Mouse (Mus musculus): ENCODE measurements around the gene Pik3c2b. TPM values are rescaled to one million over a fixed set of nuclear protein-coding genes. Genes with fewer than 3 reads are reported as not detected.

The Pik3c2b gene
- total RNA-seq, 2 experiments from 2014 or later, result 13.2 to 17.7 TPM

- no peak for TF ChIP-seq CTCF (IDR thresholded peaks at IDR 0.05)
- DNase-seq (ENCODE audit: extremely low spot score in 1 of 2, low spot score in 2 of 2), result no peak
- H3K4me3 ChIP-seq, result no peak overlapping the region
- intact Hi-C loops (cut with DNase I), result no loop called here
- H3K27ac ChIP-seq, result no peak overlapping the region
These were observed 14.1 kb downstream of the Pik3c2b start for GRCm38 (mm10) chr1:133059592-133059991.

- DNase-seq (ENCODE audit: extremely low spot score in 1 of 2, low spot score in 2 of 2), result no peak
- no peak for TF ChIP-seq CTCF (IDR thresholded peaks at IDR 0.05)
These were observed 15.2 kb downstream of the Pik3c2b start for GRCm38 (mm10) chr1:133060681-133061080.

DNA sequence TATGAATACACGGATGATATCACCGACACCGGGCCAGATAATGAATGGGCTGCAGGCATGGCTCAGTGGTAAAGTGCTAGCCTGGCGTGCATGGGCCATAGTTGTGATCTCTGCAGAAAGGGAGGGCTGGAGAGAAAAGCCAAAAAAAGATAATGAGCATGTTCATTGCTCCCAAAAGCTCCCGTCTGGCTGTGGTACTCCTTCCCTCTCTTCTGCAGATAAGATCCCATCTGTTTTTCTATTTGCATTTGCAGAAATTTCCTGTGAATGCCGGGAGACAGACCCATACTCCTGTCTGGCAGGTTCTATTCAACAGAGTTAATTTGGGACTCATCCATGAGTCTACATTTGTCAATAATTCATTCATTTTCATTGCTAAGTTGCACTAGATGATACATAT is 17.7 kb downstream of the Pik3c2b start:
- H3K27ac ChIP-seq, result no peak overlapping the region

More at GRCm38 (mm10) chr1:133060681-133061080, 15.2 kb downstream of the Pik3c2b start:
- intact Hi-C loops (cut with DNase I), result no loop called here
- Histone ChIP-seq H3K27ac (no peak overlapping the region), H3K4me3 (no peak overlapping the region)

DNA sequence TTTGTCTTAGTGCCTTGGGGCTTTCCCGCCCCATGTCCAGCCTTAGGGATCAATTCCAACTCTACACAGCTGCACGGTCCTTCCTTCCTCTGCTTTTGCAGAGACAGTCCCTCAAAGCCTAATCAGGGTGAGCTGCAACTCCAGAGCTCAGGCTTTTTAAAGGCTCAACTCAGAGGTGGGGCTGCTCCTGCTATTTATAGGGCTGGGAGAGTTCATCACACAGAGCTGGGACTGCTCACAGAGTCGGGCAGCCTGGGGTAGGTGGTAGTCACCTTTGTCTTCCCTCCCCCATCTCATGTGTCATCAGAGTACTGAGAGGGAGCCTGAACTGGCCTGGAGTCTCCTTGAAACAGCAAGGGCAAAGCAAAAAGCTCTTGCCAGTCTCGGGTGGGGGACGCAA is 22.8 kb downstream of the Pik3c2b start:
- Histone ChIP-seq H3K27ac (peak overlapping the region; percentile 80), H3K4me3 (no peak overlapping the region)
- no peak for DNase-seq (ENCODE audit: extremely low spot score in 1 of 2, low spot score in 2 of 2)
- intact Hi-C loops (cut with DNase I), result no loop called here
- TF ChIP-seq CTCF (IDR thresholded peaks at IDR 0.05), result no peak

More for the DNA sequence above, 17.7 kb downstream of the Pik3c2b start:
- H3K4me3 ChIP-seq, result no peak overlapping the region
- intact Hi-C loops (cut with DNase I), result no loop called here
- no peak for TF ChIP-seq CTCF (IDR thresholded peaks at IDR 0.05)
- no peak for DNase-seq (ENCODE audit: extremely low spot score in 1 of 2, low spot score in 2 of 2)

- intact Hi-C loops (cut with DNase I), result no loop called here
- no peak for TF ChIP-seq CTCF (IDR thresholded peaks at IDR 0.05)
- peak overlapping the region; percentile 80 for H3K27ac ChIP-seq
- no peak for DNase-seq (ENCODE audit: extremely low spot score in 1 of 2, low spot score in 2 of 2)
- no peak overlapping the region for H3K4me3 ChIP-seq
These were observed 23.3 kb downstream of the Pik3c2b start for GRCm38 (mm10) chr1:133068669-133069274.

DNA sequence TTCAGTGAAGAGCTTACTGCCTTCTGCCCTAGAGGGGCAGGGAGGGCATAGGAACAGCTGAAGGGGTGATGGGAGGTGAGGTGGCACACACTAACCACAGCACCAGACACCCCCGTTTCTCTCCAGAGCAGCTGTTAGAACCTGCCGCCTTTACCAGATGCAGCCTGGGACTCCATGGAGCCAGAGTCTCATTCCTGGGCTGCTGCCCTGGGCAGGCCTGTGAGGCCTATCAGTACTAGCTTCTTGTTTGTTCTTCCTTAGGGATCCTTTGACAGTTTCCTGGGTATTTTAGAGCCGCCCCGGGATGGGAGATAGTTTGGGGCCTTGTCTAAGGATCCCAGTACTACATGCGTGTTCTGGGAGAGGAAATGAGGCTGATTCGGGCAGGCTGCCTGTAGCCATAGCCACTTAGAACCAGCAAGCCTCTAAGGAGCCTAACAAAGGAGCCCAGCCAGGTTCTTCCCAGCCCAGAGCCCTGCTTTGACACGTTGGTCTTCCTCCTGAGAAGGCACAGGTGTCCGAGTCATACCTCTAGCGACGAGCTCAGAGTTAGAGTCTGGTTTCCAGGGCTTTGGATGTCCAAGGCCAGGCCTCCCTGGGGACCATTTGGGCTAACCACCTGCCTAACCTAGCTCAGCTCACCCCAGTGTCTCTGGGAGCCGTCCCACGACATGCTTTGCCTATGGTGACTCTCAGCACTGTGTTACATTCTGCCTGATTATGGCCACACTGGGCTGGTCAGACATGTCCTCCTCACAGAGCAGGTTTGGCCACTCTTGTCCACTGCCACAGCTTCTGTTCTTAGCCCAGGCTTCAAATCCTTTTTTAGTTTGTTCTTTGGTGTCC is 24.0 kb downstream of the Pik3c2b start:
- no peak for DNase-seq (ENCODE audit: extremely low spot score in 1 of 2, low spot score in 2 of 2)
- intact Hi-C loops (cut with DNase I), result loop anchor here (2.0 kb wide), 1 partner anchor 23 kb away; no protein-coding TSS in a partner anchor
- no peak for TF ChIP-seq CTCF (IDR thresholded peaks at IDR 0.05)
- Histone ChIP-seq H3K4me3 (no peak overlapping the region), H3K27ac (peak overlapping the region; percentile 73)

- H3K4me3 ChIP-seq, result no peak overlapping the region
- TF ChIP-seq CTCF (IDR thresholded peaks at IDR 0.05), result no peak
- DNase-seq (ENCODE audit: extremely low spot score in 1 of 2, low spot score in 2 of 2), result no peak
- no peak overlapping the region for H3K27ac ChIP-seq
- intact Hi-C loops (cut with DNase I), result loop anchor here (2.0 kb wide), 1 partner anchor 23 kb away; no protein-coding TSS in a partner anchor
These were observed 24.7 kb downstream of the Pik3c2b start for GRCm38 (mm10) chr1:133070157-133070556.

- intact Hi-C loops (cut with DNase I), result loop anchor here (2.0 kb wide), 1 partner anchor 25 kb away; no protein-coding TSS in a partner anchor
- Histone ChIP-seq H3K27ac (peak overlapping the region; percentile 61), H3K4me3 (no peak overlapping the region)
- TF ChIP-seq CTCF (IDR thresholded peaks at IDR 0.05), result no peak
- peak in 1 of 2 experiments; percentile 57 for DNase-seq (ENCODE audit: extremely low spot score in 1 of 2, low spot score in 2 of 2)
These were observed 26.4 kb downstream of the Pik3c2b start for GRCm38 (mm10) chr1:133071666-133072381.

GRCm38 (mm10) chr1:133073327-133073856 is 27.9 kb downstream of the Pik3c2b start:
- TF ChIP-seq CTCF (IDR thresholded peaks at IDR 0.05), result no peak
- intact Hi-C loops (cut with DNase I), result no loop called here
- no peak for DNase-seq (ENCODE audit: extremely low spot score in 1 of 2, low spot score in 2 of 2)
- no peak overlapping the region for H3K27ac ChIP-seq
- H3K4me3 ChIP-seq, result no peak overlapping the region

GRCm38 (mm10) chr1:133074541-133074940 is 29.1 kb downstream of the Pik3c2b start:
- Histone ChIP-seq H3K4me3 (no peak overlapping the region), H3K27ac (no peak overlapping the region)
- TF ChIP-seq CTCF (IDR thresholded peaks at IDR 0.05), result no peak
- intact Hi-C loops (cut with DNase I), result no loop called here
- DNase-seq (ENCODE audit: extremely low spot score in 1 of 2, low spot score in 2 of 2), result no peak

- TF ChIP-seq CTCF (IDR thresholded peaks at IDR 0.05), result no peak
- intact Hi-C loops (cut with DNase I), result no loop called here
- no peak for DNase-seq (ENCODE audit: extremely low spot score in 1 of 2, low spot score in 2 of 2)
- no peak overlapping the region for H3K4me3 ChIP-seq
- H3K27ac ChIP-seq, result no peak overlapping the region
These were observed 30.4 kb downstream of the Pik3c2b start for GRCm38 (mm10) chr1:133075651-133076400.
